Mouse (Mus musculus) heart, postnatal 25 days (tissue): Measurements from ENCODE around the gene Hif1an. TPM values are rescaled to one million over a fixed set of nuclear protein-coding genes. Genes with fewer than 3 reads are reported as not detected.
A peak's percentile ranks its signal among the peaks of the same experiment; 100 is the strongest.

Source experiments
- DNase-seq: peaks from one replicate; pipeline ENCODE4 v3.0.0; 2022; ENCODE audit warnings: low spot score
- intact Hi-C: fragments of 180-260 bp; cut with DNase I; formaldehyde crosslinking; loops from one replicate; pipeline ENCODE4 v1.15.1; 2025
- total RNA-seq, 2 experiments: library from RNA; stranded (reverse); gene quantifications; 2 replicates each; pipeline ENCODE4 v1.2.3; 2021

Gene Hif1an
- total RNA-seq: 10 to 100 TPM; 56.5 to 58.9 TPM

GRCm38 (mm10) chr19:44562652-44563206 lies at the start of gene Hif1an:
Hif1an (plus strand) TSS chr19:44562850.
- intact Hi-C loops: no loop called here
- peak; percentile 87 for DNase-seq

- no peak for DNase-seq
- intact Hi-C loops: no loop called here
Observed at GRCm38 (mm10) chr19:44513054-44513833, 49.4 kb upstream of the Hif1an start.

- intact Hi-C loops: no loop called here
- no peak for DNase-seq
Observed at GRCm38 (mm10) chr19:44513921-44514482, 48.6 kb upstream of the Hif1an start.

GRCm38 (mm10) chr19:44514521-44515451 lies 47.9 kb upstream of the Hif1an start:
- intact Hi-C loops: no loop called here

GRCm38 (mm10) chr19:44515769-44516168 lies 46.9 kb upstream of the Hif1an start:
- intact Hi-C loops: no loop called here
- DNase-seq: no peak

More at GRCm38 (mm10) chr19:44514521-44515451, 47.9 kb upstream of the Hif1an start:
- no peak for DNase-seq

- intact Hi-C loops: no loop called here
- no peak for DNase-seq
Observed at GRCm38 (mm10) chr19:44517996-44518768, 44.5 kb upstream of the Hif1an start.

- DNase-seq: peak; percentile 63
- intact Hi-C loops: no loop called here
Observed at GRCm38 (mm10) chr19:44519152-44519551, 43.5 kb upstream of the Hif1an start.

GRCm38 (mm10) chr19:44525551-44526205 lies 37.0 kb upstream of the Hif1an start:
- intact Hi-C loops: no loop called here
- no peak for DNase-seq

- DNase-seq: no peak
- intact Hi-C loops: no loop called here
Observed at GRCm38 (mm10) chr19:44530018-44530417, 32.6 kb upstream of the Hif1an start.

- no peak for DNase-seq
- intact Hi-C loops: loop anchor here (5.0 kb wide), 1 partner anchor 163 kb away; no protein-coding TSS in a partner anchor
Observed at GRCm38 (mm10) chr19:44535376-44535775, 27.3 kb upstream of the Hif1an start.

GRCm38 (mm10) chr19:44537416-44537815 lies 25.2 kb upstream of the Hif1an start:
- intact Hi-C loops: loop anchor here (5.0 kb wide), 1 partner anchor 165 kb away; no protein-coding TSS in a partner anchor
- DNase-seq: no peak

GRCm38 (mm10) chr19:44542694-44543178 lies 19.9 kb upstream of the Hif1an start:
- DNase-seq: no peak
- intact Hi-C loops: loop anchor here (5.0 to 10.0 kb wide), 2 partner anchors 65 to 298 kb away; no protein-coding TSS in a partner anchor

GRCm38 (mm10) chr19:44544372-44544771 lies 18.3 kb upstream of the Hif1an start:
- no peak for DNase-seq
- intact Hi-C loops: loop anchor here (5.0 to 10.0 kb wide), 2 partner anchors 67 to 300 kb away; no protein-coding TSS in a partner anchor

- intact Hi-C loops: loop anchor here (5.0 to 10.0 kb wide), 2 partner anchors 67 to 300 kb away; no protein-coding TSS in a partner anchor
Observed at GRCm38 (mm10) chr19:44544775-44545174, 17.9 kb upstream of the Hif1an start.

GRCm38 (mm10) chr19:44545321-44546041 lies 17.2 kb upstream of the Hif1an start, which contains the start of gene Sec31b:
Sec31b (minus strand) TSS chr19:44545864.
- intact Hi-C loops: loop anchor here (10.0 kb wide), 1 partner anchor 301 kb away; no protein-coding TSS in a partner anchor
- peak; percentile 22 for DNase-seq

More at GRCm38 (mm10) chr19:44544775-44545174, 17.9 kb upstream of the Hif1an start:
- DNase-seq: no peak

GRCm38 (mm10) chr19:44552731-44553130 lies 9.9 kb upstream of the Hif1an start, which contains the start of gene Gm20538:
Gm20538 (minus strand) TSS chr19:44552831.
- intact Hi-C loops: no loop called here
- no peak for DNase-seq

GRCm38 (mm10) chr19:44553286-44553685 lies 9.4 kb upstream of the Hif1an start:
- intact Hi-C loops: no loop called here
- DNase-seq: no peak
